Mouse (Mus musculus): ENCODE results near the gene Chst8. TPM values are rescaled to one million over a fixed set of nuclear protein-coding genes. Genes with fewer than 3 reads are reported as not detected.

The Chst8 gene
- polyA plus RNA-seq, 1 experiment from 2014 or later = 7.6 TPM

DNA sequence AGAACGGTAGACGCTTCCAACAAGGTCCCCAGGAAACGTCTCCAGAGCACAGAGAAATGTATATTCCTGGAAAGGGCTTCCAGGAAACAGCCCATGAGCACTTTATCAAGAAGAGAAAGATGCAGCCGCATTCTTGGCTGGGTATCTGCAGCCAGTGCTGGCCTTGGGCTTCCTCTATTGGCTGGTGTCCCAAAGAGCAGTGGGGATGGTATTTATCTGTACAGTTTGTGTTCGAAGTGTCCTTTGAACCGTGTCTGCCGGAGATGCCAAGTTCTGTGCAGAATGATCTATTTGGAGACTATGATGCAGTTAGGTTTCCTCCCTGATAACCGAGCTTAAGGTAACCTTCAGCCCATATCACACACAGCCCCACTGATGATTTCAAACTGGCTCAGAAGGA lies 43.0 kb downstream of the Chst8 start:
- H3K4me3 ChIP-seq = no peak overlapping the region
- H3K27me3 ChIP-seq (replicated peaks; ENCODE audit: low read depth, poor library complexity, severe bottlenecking) = no peaks in the 10 kb centered on the region
- 85% methylated on average over 8 of the region's 8 CpGs for WGBS
- no peak overlapping the region for H3K27ac ChIP-seq (replicated peaks)
- H3K4me1 ChIP-seq = peaks cover 22% of the 10 kb centered on the region
- no peaks in the 10 kb centered on the region for H3K9me3 ChIP-seq
- no peak for DNase-seq (ENCODE audit: low spot score)
- H3K36me3 ChIP-seq (replicated peaks) = no peaks in the 10 kb centered on the region

DNA sequence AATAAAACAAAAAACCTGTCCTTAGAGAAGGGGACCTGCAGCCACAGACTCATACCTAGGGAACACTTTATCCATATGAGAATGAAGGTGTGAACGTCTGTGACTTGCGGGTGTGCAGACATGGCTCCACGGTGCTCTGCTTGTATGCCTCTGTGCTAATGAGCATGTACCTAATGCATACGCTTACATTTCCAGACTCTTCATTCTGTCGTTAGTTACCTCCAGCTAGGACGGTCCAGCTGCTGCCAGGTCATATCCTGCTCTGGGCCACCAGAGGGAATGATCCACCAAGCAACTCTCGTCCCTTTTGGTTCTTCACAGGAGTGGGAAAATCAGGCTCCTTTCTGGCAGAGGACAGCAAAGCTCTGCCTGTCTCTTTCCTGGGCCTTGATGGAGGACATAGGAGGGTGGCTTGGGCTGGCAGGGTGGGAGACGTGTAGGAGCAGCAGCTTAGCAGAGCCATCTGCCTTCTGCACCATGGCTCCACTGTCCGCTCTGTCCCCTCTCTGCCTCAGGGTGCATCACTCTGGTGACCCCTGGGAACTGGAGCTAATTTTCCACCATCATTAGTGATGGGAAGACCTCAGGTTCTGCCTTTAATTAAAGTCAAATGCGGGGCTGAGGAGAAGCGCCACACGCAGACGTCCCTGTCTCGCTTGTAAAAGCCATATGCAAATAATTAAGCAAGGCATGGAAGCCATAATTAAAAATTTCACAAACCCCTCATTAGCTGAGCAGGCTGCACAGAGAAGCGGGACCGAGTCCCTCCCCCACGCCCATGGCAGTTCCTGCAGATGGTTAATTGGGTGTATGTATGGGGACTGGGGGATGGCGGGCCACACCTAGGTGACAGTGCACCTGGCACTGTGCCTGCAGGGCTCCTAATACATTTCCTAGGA lies 48.0 kb downstream of the Chst8 start:
- H3K4me3 ChIP-seq = no peak overlapping the region
- no peaks in the 10 kb centered on the region for H3K36me3 ChIP-seq (replicated peaks)
- H3K9me3 ChIP-seq = no peaks in the 10 kb centered on the region
- H3K27me3 ChIP-seq (replicated peaks; ENCODE audit: low read depth, poor library complexity, severe bottlenecking) = no peaks in the 10 kb centered on the region
- peak overlapping the region; percentile 11 for H3K27ac ChIP-seq (replicated peaks)
- DNase-seq (ENCODE audit: low spot score) = no peak
- peaks cover 22% of the 10 kb centered on the region for H3K4me1 ChIP-seq
- WGBS = 43% methylated on average over 18 of the region's 18 CpGs

DNA sequence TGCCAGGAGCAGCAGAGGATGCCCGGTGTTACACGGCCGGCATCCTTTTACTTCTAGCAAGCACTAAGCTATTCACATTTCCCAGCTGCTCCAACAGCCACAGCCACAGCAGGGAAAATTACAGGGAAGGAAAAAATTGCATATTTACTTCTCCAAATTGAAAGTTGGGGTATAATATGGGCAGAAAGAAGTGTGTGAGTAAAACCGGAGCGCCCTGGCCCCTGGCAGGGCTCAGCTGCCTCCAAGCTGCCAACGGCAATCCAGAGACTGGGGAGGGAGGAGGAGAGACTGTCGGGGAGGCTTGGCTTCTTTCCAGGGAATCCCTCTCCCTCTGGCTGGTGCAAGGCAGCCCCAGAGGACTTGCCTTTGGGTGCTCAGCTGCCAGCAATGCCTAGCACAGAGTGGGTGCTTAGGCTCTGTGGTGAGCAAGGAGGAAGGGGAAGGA lies 53.1 kb downstream of the Chst8 start:
- DNase-seq (ENCODE audit: low spot score) = no peak
- Histone ChIP-seq H3K27ac (replicated peaks) (0 out of 2 replicates have a peak overlapping the region, but pooled peaks have one; percentile 14), H3K36me3 (replicated peaks) (no peaks in the 10 kb centered on the region), H3K9me3 (peaks cover 10% of the 10 kb centered on the region; the same call in 1 of the 2 replicates), H3K4me1 (peaks cover 20% of the 10 kb centered on the region), H3K27me3 (replicated peaks; ENCODE audit: low read depth, poor library complexity, severe bottlenecking) (no peaks in the 10 kb centered on the region), H3K4me3 (no peak overlapping the region)
- WGBS = 80% methylated on average over 7 of the region's 7 CpGs

DNA sequence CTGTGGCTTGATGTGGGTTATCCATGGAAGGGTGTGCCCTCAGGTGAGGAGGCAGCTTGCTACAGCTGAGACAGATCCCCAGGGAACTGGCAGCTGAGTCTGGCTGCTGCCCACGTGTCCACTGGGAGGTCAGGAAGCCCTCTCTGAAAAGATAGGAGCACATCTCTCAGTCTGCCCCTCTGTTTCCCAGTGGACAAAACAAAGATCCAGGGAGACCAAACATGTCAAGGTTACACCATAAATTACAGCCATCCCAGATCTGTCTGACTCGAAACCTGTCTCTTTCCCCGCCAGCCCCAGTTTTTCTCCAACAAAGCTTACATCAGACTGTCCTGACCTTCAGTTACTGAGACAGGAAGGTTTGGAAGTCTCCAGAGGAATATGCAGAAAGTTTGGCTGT lies 53.8 kb downstream of the Chst8 start:
- no peak overlapping the region for H3K4me3 ChIP-seq
- H3K9me3 ChIP-seq = peaks cover 10% of the 10 kb centered on the region; the same call in 1 of the 2 replicates
- DNase-seq (ENCODE audit: low spot score) = no peak
- no peaks in the 10 kb centered on the region for H3K27me3 ChIP-seq (replicated peaks; ENCODE audit: low read depth, poor library complexity, severe bottlenecking)
- no peaks in the 10 kb centered on the region for H3K36me3 ChIP-seq (replicated peaks)
- no peak overlapping the region; the same call in 1 of the 2 replicates for H3K27ac ChIP-seq (replicated peaks)
- H3K4me1 ChIP-seq = peaks cover 17% of the 10 kb centered on the region
- 74% methylated on average over 3 of the region's 3 CpGs for WGBS

DNA sequence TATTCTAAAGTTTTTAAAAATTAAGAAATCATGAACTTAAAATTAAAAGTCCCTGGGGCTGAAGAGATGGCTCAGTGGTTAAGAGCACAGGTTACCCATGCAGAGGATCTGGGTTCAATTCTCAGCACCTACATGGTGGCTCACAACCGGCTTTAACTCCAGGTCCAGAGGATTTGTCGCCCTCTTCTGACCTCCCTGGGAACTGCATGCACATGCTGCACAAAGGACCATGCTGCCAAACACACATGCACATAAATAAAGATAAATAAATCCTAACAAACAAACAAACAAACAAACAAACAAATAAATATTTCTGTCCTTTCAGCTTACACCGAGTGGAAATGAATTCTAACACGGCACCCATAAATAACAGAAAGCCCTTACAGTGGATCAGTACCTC lies 55.0 kb downstream of the Chst8 start:
- WGBS = 83% methylated on average over 4 of the region's 4 CpGs
- no peaks in the 10 kb centered on the region for H3K27me3 ChIP-seq (replicated peaks; ENCODE audit: low read depth, poor library complexity, severe bottlenecking)
- peaks cover 10% of the 10 kb centered on the region; the same call in 1 of the 2 replicates for H3K9me3 ChIP-seq
- no peak overlapping the region for H3K4me3 ChIP-seq
- no peak for DNase-seq (ENCODE audit: low spot score)
- H3K36me3 ChIP-seq (replicated peaks) = no peaks in the 10 kb centered on the region
- H3K27ac ChIP-seq (replicated peaks) = no peak overlapping the region
- peaks cover 26% of the 10 kb centered on the region for H3K4me1 ChIP-seq

DNA sequence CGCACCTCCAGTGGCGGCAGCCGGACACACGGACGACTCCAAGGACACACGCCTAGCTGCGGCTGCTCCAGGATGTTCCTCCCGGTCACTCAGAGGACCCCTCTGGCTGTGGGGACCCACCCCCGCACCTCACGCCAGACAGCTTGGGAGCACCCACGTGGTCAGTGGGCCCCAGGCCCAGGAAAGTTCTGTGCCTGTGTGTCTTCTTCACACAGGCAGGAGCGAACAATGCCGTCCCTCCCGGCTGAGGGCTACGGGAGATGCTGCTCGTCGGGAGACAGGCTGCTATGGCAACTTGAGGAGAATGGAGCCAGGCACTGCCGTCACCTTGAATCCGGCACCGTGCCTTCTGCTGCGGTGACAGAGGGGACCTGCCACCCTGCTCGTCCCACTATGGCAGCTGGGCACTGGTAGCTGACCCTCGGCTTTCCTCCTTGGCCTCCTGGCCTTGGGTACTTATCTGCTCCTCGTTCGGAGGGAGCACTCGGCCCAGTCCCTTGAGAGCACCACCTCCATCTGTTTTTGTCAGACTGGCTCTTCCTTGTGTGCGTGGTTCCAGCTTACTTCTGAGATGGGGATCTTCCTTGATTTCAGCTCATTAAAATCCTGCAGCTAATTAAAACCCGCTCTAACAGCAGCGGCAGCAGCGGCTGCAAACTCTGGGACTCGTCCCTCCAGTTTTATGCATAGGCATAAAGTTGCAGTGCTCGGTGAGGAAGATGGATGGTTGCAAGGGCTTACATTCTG lies 59.2 kb downstream of the Chst8 start:
- H3K4me1 ChIP-seq = peaks cover 42% of the 10 kb centered on the region
- no peak overlapping the region for H3K4me3 ChIP-seq
- H3K27me3 ChIP-seq (replicated peaks; ENCODE audit: low read depth, poor library complexity, severe bottlenecking) = no peaks in the 10 kb centered on the region
- 72% methylated on average over 32 of the region's 32 CpGs for WGBS
- H3K36me3 ChIP-seq (replicated peaks) = no peaks in the 10 kb centered on the region
- peak; percentile 22 for DNase-seq (ENCODE audit: low spot score)
- peak overlapping the region; percentile 59 for H3K27ac ChIP-seq (replicated peaks)
- H3K9me3 ChIP-seq = peaks cover 10% of the 10 kb centered on the region; the same call in 1 of the 2 replicates

DNA sequence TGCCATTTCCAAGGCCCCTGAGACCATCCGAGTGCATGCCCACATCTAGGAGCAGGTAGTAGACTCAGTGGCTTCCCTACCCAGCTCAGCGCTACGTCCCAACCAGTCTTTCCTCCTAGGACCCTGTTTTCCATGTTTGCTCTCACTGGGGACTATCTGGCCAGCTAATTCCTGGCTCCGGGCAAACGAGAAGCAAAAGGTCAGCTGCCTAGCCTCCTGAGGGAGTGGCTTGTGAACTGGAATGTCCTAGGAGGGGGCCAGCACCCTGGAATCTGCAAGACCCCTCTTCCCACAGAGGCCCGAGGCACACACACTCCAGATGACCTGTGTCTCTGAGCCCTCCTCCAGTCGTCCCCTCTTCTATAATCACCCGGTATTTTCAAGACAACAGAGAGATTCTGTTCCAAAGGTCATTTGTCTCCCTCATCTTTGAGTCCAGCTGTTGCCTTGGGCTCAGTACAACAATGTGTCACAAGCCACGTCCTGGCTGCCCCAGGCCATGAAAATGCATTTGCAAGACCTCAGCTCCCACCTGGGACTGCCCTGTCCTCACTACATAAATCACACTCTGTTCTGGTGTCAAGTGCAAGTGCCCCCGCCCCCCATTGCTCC lies 60.3 kb downstream of the Chst8 start:
- peak; percentile 26 for DNase-seq (ENCODE audit: low spot score)
- no peaks in the 10 kb centered on the region for H3K36me3 ChIP-seq (replicated peaks)
- H3K9me3 ChIP-seq = peaks cover 6% of the 10 kb centered on the region; the same call in 1 of the 2 replicates
- WGBS = 31% methylated on average over 10 of the region's 10 CpGs
- H3K27ac ChIP-seq (replicated peaks) = peak overlapping the region; percentile 61
- H3K27me3 ChIP-seq (replicated peaks; ENCODE audit: low read depth, poor library complexity, severe bottlenecking) = no peaks in the 10 kb centered on the region
- no peak overlapping the region for H3K4me3 ChIP-seq
- peaks cover 45% of the 10 kb centered on the region for H3K4me1 ChIP-seq

DNA sequence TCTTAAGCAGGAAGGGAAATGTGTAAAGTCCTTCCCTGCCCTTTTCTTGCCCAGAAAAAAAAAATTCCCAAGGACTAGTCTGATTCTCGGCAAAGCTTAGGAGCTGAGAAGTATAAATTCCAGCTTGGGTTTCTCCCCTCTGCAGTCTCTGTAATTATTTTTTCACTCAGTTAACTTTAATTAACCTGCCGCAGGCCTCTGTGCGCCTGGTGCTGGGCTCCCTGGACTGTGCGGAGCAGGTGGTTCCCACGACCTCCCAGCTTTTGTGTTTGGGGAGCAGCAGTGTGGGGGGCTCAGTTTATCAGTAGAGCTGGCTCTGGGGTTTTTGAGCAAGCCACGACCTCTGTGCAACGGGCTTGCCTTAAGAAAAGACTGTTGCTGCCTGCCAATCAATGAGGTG lies 62.2 kb downstream of the Chst8 start:
- 51% methylated on average over 7 of the region's 7 CpGs for WGBS

DNA sequence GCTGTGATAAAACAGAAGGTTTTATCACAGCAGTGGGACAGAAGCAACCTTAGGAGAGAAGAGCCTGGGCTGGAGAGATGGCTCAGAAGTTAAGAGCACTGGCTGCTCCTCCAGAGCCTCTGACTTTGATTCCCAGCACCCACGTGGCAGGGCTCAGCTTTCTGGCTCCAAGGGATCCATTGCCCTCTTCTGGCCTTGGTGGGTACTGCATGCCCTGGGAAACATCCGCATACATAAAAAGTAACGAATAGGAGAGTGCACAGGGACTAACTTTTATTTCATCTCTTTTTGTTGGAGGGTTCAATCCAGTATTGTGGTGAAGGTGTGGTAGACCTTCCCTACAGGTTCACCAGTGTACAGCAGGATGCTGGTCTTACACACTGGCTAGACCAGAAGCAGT lies 62.8 kb downstream of the Chst8 start:
- Histone ChIP-seq H3K9me3 (no peaks in the 10 kb centered on the region), H3K4me3 (no peak overlapping the region), H3K27me3 (replicated peaks; ENCODE audit: low read depth, poor library complexity, severe bottlenecking) (no peaks in the 10 kb centered on the region), H3K36me3 (replicated peaks) (no peaks in the 10 kb centered on the region), H3K27ac (replicated peaks) (no peak overlapping the region), H3K4me1 (peaks cover 58% of the 10 kb centered on the region)
- 44% methylated on average over 3 of the region's 3 CpGs for WGBS
- peak; percentile 59 for DNase-seq (ENCODE audit: low spot score)

More for the DNA sequence above, 62.2 kb downstream of the Chst8 start:
- DNase-seq (ENCODE audit: low spot score) = no peak
- 0 out of 2 replicates have a peak overlapping the region, but pooled peaks have one; percentile 30 for H3K27ac ChIP-seq (replicated peaks)
- no peaks in the 10 kb centered on the region for H3K36me3 ChIP-seq (replicated peaks)
- peaks cover 58% of the 10 kb centered on the region for H3K4me1 ChIP-seq
- no peaks in the 10 kb centered on the region for H3K9me3 ChIP-seq
- H3K4me3 ChIP-seq = no peak overlapping the region
- no peaks in the 10 kb centered on the region for H3K27me3 ChIP-seq (replicated peaks; ENCODE audit: low read depth, poor library complexity, severe bottlenecking)

DNA sequence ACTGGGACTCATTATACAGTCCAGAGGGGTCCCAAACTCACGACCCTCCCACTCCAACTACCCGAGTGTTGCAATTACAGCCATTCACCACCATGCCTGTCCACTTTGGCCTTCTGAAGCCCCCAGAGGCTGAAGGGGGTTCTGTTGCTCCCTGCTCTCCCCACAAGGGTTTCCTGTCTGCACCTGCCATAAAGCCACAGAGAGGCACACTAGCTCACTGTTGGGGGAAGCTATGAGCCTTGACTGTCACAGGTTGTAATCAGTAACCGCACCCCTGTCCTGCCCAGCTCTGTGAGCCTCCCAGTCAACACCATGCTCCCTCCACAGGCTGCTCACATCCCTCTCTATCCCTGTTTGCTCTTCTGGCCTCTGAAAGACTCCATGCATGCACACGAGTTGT lies 64.0 kb downstream of the Chst8 start:
- 77% methylated on average over 4 of the region's 4 CpGs for WGBS
- Histone ChIP-seq H3K27me3 (replicated peaks; ENCODE audit: low read depth, poor library complexity, severe bottlenecking) (no peaks in the 10 kb centered on the region), H3K27ac (replicated peaks) (no peak overlapping the region), H3K4me3 (no peak overlapping the region), H3K4me1 (peaks cover 55% of the 10 kb centered on the region), H3K9me3 (no peaks in the 10 kb centered on the region), H3K36me3 (replicated peaks) (no peaks in the 10 kb centered on the region)
- DNase-seq (ENCODE audit: low spot score) = no peak

DNA sequence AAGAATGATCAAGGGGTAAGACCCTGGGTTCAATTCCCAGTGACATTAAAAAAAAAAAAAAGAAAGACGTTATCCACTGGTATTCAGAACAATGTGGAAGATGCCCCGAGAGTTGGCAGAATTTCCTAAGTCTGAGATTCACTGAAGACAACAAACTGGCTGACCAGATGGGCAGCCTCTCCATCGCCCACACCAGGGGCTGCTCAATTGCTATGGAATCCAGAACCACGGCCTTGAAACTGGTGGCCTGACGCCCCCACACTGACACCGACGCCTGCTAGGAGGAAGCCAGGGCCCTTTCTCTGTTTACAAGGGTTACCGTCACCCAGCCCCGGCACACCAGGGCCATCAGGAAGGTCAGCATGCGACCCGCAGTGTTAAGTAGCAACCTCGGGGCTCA lies 64.8 kb downstream of the Chst8 start:
- H3K4me1 ChIP-seq = peaks cover 47% of the 10 kb centered on the region
- 72% methylated on average over 12 of the region's 12 CpGs for WGBS
- DNase-seq (ENCODE audit: low spot score) = no peak
- no peaks in the 10 kb centered on the region for H3K9me3 ChIP-seq
- H3K4me3 ChIP-seq = no peak overlapping the region
- no peaks in the 10 kb centered on the region for H3K27me3 ChIP-seq (replicated peaks; ENCODE audit: low read depth, poor library complexity, severe bottlenecking)
- H3K27ac ChIP-seq (replicated peaks) = no peak overlapping the region
- H3K36me3 ChIP-seq (replicated peaks) = no peaks in the 10 kb centered on the region

DNA sequence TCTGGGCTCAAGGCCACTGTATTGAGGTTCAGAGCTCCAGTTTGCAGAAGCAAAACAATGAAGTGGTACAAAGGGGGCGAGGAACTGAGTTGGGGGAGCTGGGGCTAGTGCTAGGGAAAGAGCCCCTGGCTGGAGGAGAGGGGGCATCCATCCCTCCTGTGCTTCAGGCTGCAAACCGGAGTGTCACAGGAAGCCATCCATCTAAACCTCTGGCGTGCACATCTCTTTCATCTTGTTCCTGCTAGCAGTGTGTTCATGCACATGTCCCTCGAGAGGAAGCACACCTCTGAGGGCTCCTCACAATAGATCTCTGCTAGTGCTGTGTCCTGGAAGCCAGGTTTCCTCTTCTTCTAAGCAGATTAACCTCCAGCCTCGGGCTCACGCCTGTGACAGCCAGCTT lies 65.9 kb downstream of the Chst8 start:
- no peaks in the 10 kb centered on the region for H3K36me3 ChIP-seq (replicated peaks)
- no peaks in the 10 kb centered on the region for H3K27me3 ChIP-seq (replicated peaks; ENCODE audit: low read depth, poor library complexity, severe bottlenecking)
- no peak for DNase-seq (ENCODE audit: low spot score)
- peaks cover 42% of the 10 kb centered on the region for H3K4me1 ChIP-seq
- no peaks in the 10 kb centered on the region for H3K9me3 ChIP-seq
- WGBS = 56% methylated on average over 6 of the region's 6 CpGs
- no peak overlapping the region for H3K4me3 ChIP-seq
- peak overlapping the region; percentile 35 for H3K27ac ChIP-seq (replicated peaks)
